Mouse (Mus musculus) forebrain, postnatal 0 days (tissue): ENCODE results near the gene Pgam2. TPM values are rescaled to one million over a fixed set of nuclear protein-coding genes. Genes with fewer than 3 reads are reported as not detected.

Experiments
- ATAC-seq: fragments of 200-750 bp; cut with Nextera tagmentation; 2 replicates; pipeline ENCODE4 v1.8.0; 2017; ENCODE audit warnings: mild to moderate bottlenecking, moderate library complexity
- DNase-seq: peaks from one replicate; pipeline ENCODE4 v3.0.0-alpha.2; 2015
- H3K27ac ChIP-seq: fragments of 300-500 bp; sonication (generic); 2 replicates; pipeline ENCODE4 v1.5.1; 2014; ENCODE audit warnings: low read depth, mild to moderate bottlenecking, antibody characterized with exemption, low read length, moderate library complexity, mixed read lengths
- H3K27me3 ChIP-seq: fragments of 300-500 bp; sonication (generic); 2 replicates; pipeline ENCODE4 v1.6.1; 2014; ENCODE audit warnings: mild to moderate bottlenecking, low read length, mixed read lengths; ENCODE audit not compliant: insufficient read depth
- H3K36me3 ChIP-seq: fragments of 300-500 bp; sonication (generic); 2 replicates; pipeline ENCODE4 v1.6.1; 2014; ENCODE audit warnings: mild to moderate bottlenecking, moderate library complexity; ENCODE audit not compliant: insufficient read depth
- H3K4me1 ChIP-seq: fragments of 300-500 bp; sonication (generic); 2 replicates; pipeline ENCODE4 v1.6.1; 2014; ENCODE audit warnings: antibody characterized with exemption; ENCODE audit not compliant: insufficient read depth
- H3K4me2 ChIP-seq: fragments of 300-500 bp; sonication (generic); 2 replicates; pipeline ENCODE4 v1.6.1; 2014; ENCODE audit warnings: low read depth, mild to moderate bottlenecking, moderate library complexity
- H3K4me3 ChIP-seq: fragments of 300-500 bp; sonication (generic); 2 replicates; pipeline ENCODE4 v1.5.1; 2014; ENCODE audit warnings: low read depth, low read length, mixed read lengths
- H3K9ac ChIP-seq: fragments of 300-500 bp; sonication (generic); 2 replicates; pipeline ENCODE4 v1.6.1; 2014; ENCODE audit warnings: mild to moderate bottlenecking
- H3K9me3 ChIP-seq: fragments of 300-500 bp; sonication (generic); 2 replicates; pipeline ENCODE4 v1.6.1; 2016; ENCODE audit warnings: low read length
- CTCF ChIP-seq: sonication (generic); IDR thresholded peaks from 2 replicates; pipeline ENCODE4 v1.5.1; 2016; ENCODE audit warnings: antibody characterized with exemption, control low read depth, low read depth
- WGBS: fragments of 180-500 bp; shearing (Covaris S2); extraction: QIAGEN DNeasy Blood & Tissue Kit; methylation state at CpG from one replicate; pipeline ENCODE4 v1.1.7; 2014; 5-methylcytosine and 5-hydroxymethylcytosine counted together
- polyA plus RNA-seq: library from polyadenylated mRNA; unstranded; fragments of >200 nt; fragmentation: Nextera tagmentation; extraction: Ambion mirVana; gene quantifications from 2 replicates; pipeline ENCODE4 v1.2.1, GENCODE M21; 2015
- total RNA-seq: library from RNA; depleted of rRNA; stranded (reverse); fragments of >200 nt; gene quantifications from 2 replicates; pipeline ENCODE4 v1.2.3, GENCODE M21; 2014

Pgam2 gene
- total and polyA plus RNA-seq, 2 experiments from 2014 or later: 0.38 to 3.5 TPM

GRCm38 (mm10) chr11:5843131-5843530, 39.6 kb upstream of the Pgam2 start:
- ATAC-seq (no peak), DNase-seq (no peak)
- 77% methylated on average over 3 of the region's 3 CpGs for WGBS
- H3K4me2 ChIP-seq: no peak overlapping the region
- no peak for TF ChIP-seq CTCF
- no peaks in the 10 kb centered on the region for H3K36me3 ChIP-seq
- H3K9ac ChIP-seq: no peak overlapping the region
- no peak overlapping the region for H3K4me3 ChIP-seq
- no peak overlapping the region for H3K27ac ChIP-seq
- H3K9me3 ChIP-seq: no peaks in the 10 kb centered on the region
- no peaks in the 10 kb centered on the region for H3K27me3 ChIP-seq
- no peaks in the 10 kb centered on the region for H3K4me1 ChIP-seq

GRCm38 (mm10) chr11:5841751-5842150, 38.2 kb upstream of the Pgam2 start:
- no peak for TF ChIP-seq CTCF
- no peaks in the 10 kb centered on the region for H3K4me1 ChIP-seq
- H3K4me3 ChIP-seq: no peak overlapping the region
- DNase-seq: no peak
- H3K27me3 ChIP-seq: no peaks in the 10 kb centered on the region
- 88% methylated on average over 2 of the region's 2 CpGs for WGBS
- ATAC-seq: no peak
- H3K36me3 ChIP-seq: no peaks in the 10 kb centered on the region
- no peaks in the 10 kb centered on the region for H3K9me3 ChIP-seq
- H3K9ac ChIP-seq: no peak overlapping the region
- H3K4me2 ChIP-seq: no peak overlapping the region
- no peak overlapping the region for H3K27ac ChIP-seq

GRCm38 (mm10) chr11:5840346-5840745, 36.8 kb upstream of the Pgam2 start:
- H3K9ac ChIP-seq: no peak overlapping the region
- WGBS: 72% methylated on average over 7 of the region's 7 CpGs
- no peaks in the 10 kb centered on the region for H3K9me3 ChIP-seq
- TF ChIP-seq CTCF: no peak
- no peaks in the 10 kb centered on the region for H3K4me1 ChIP-seq
- no peaks in the 10 kb centered on the region for H3K27me3 ChIP-seq
- H3K4me2 ChIP-seq: no peak overlapping the region
- H3K36me3 ChIP-seq: no peaks in the 10 kb centered on the region
- no peak for DNase-seq
- H3K27ac ChIP-seq: no peak overlapping the region
- ATAC-seq: no peak
- H3K4me3 ChIP-seq: no peak overlapping the region

GRCm38 (mm10) chr11:5837251-5838246, 34.0 kb upstream of the Pgam2 start, which contains the start of gene Polm:
Polm (minus strand) TSS chr11:5838016.
- H3K27me3 ChIP-seq: no peaks in the 10 kb centered on the region
- H3K4me1 ChIP-seq: no peaks in the 10 kb centered on the region
- H3K4me2 ChIP-seq: peak within 1 kb of the TSS; percentile 90
- peak within 1 kb of the TSS; percentile 84 for H3K27ac ChIP-seq
- H3K9me3 ChIP-seq: no peaks in the 10 kb centered on the region
- DNase-seq (peak; percentile 94), ATAC-seq (peak; percentile 98)
- TF ChIP-seq CTCF: peak; percentile 79
- peak within 1 kb of the TSS; percentile 70 for H3K4me3 ChIP-seq
- peaks cover 13% of the 10 kb centered on the region; the same call in 1 of the 2 replicates for H3K36me3 ChIP-seq
- WGBS: under 1% methylated on average over 62 of the region's 63 CpGs
- H3K9ac ChIP-seq: peak within 1 kb of the TSS; percentile 77

- no peak overlapping the region for H3K4me3 ChIP-seq
- WGBS: 47% methylated on average over 1 of the region's 1 CpGs
- H3K9me3 ChIP-seq: no peaks in the 10 kb centered on the region
- ATAC-seq: no peak
- H3K27ac ChIP-seq: no peak overlapping the region
- H3K9ac ChIP-seq: no peak overlapping the region
- H3K4me2 ChIP-seq: no peak overlapping the region
- H3K36me3 ChIP-seq: peaks cover 22% of the 10 kb centered on the region; the same call in 1 of the 2 replicates
- TF ChIP-seq CTCF: peak; percentile 49
- DNase-seq: no peak
- no peaks in the 10 kb centered on the region for H3K27me3 ChIP-seq
- H3K4me1 ChIP-seq: no peaks in the 10 kb centered on the region
Measured at GRCm38 (mm10) chr11:5836126-5836525, 32.6 kb upstream of the Pgam2 start.

- no peak overlapping the region for H3K27ac ChIP-seq
- no peak for TF ChIP-seq CTCF
- no peak overlapping the region for H3K4me3 ChIP-seq
- peaks cover 26% of the 10 kb centered on the region; the same call in 1 of the 2 replicates for H3K36me3 ChIP-seq
- no peaks in the 10 kb centered on the region for H3K27me3 ChIP-seq
- no peaks in the 10 kb centered on the region for H3K4me1 ChIP-seq
- WGBS: 88% methylated on average over 7 of the region's 7 CpGs
- H3K9me3 ChIP-seq: no peaks in the 10 kb centered on the region
- DNase-seq (no peak), ATAC-seq (no peak)
- H3K4me2 ChIP-seq: no peak overlapping the region
- H3K9ac ChIP-seq: no peak overlapping the region
Measured at GRCm38 (mm10) chr11:5835057-5835456, 31.5 kb upstream of the Pgam2 start.

GRCm38 (mm10) chr11:5834506-5834905, 31.0 kb upstream of the Pgam2 start:
- Histone ChIP-seq H3K36me3 (peaks cover 31% of the 10 kb centered on the region), H3K9ac (no peak overlapping the region), H3K27me3 (no peaks in the 10 kb centered on the region), H3K4me3 (no peak overlapping the region), H3K9me3 (no peaks in the 10 kb centered on the region), H3K27ac (no peak overlapping the region), H3K4me2 (no peak overlapping the region), H3K4me1 (no peaks in the 10 kb centered on the region)
- 90% methylated on average over 9 of the region's 9 CpGs for WGBS
- ATAC-seq (no peak), DNase-seq (no peak)
- TF ChIP-seq CTCF: no peak
